Mouse (Mus musculus) liver, postnatal 0 days (tissue): ENCODE data around the gene Gpr183.

ENCODE experiments used
- CTCF ChIP-seq: sonication (generic); IDR thresholded peaks from 2 replicates; pipeline ENCODE4 v1.5.1; 2016; ENCODE audit warnings: antibody characterized with exemption, low read depth
- EP300 ChIP-seq: IDR thresholded peaks from 2 replicates; pipeline ENCODE4 v1.6.1; 2016; ENCODE audit warnings: antibody characterized with exemption, low read depth, mild to moderate bottlenecking

DNA sequence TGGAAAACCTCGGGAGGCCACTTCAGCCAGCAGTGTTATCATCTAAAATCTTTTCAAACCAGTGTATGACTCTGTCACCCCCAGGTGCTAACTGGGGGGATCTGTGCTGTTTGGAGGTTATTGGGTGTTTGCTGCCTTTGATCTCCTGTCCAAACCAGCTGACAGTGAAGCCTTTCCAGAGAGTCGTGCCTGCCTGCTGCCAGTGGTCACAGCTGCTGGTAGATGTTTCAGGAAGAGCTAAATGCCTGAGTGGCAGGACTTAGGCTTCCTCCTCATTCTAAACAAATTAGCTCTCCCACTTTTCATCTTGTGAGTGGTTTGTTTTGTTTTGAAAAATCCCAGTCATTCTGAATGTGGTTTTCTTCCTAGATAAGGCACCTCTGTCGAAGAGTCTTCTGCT, 60.2 kb downstream of the Gpr183 start:
- no peak for TF ChIP-seq CTCF
- TF ChIP-seq EP300 = no peak
